Mouse (Mus musculus) gastrocnemius, adult 8-10 months (tissue): ENCODE results near the gene Ntan1. TPM values are rescaled to one million over a fixed set of nuclear protein-coding genes. Genes with fewer than 3 reads are reported as not detected.
"Not testable (repeated sequence)": the region's sequence is repeated elsewhere in the genome, so short reads cannot be mapped to it uniquely, and the experiment has no call there.

Experiments used
- DNase-seq, 2 experiments: peaks; one replicate each; pipeline ENCODE4 v3.0.0; 2022; ENCODE audit warnings: low spot score in 2 of 2
- microRNA-seq: library from miRNA; unstranded; fragments of <30 nt; microRNA quantifications from one replicate; pipeline ENCODE4 v1.2.0, GENCODE M21; 2022
- total RNA-seq, 4 experiments: library from RNA; stranded (reverse); gene quantifications; 2 replicates each; pipeline ENCODE4 v1.2.4; 2022

The Ntan1 gene
- total RNA-seq, 4 experiments from 2014 or later: 39.9 to 45.9 (median 44.7) TPM

- DNase-seq: no peak
Measured at GRCm38 (mm10) chr16:13831606-13832005, 13.0 kb downstream of the Ntan1 start.

GRCm38 (mm10) chr16:13834382-13834781 is 15.7 kb downstream of the Ntan1 start:
- no peak for DNase-seq

- no peak for DNase-seq
Measured at GRCm38 (mm10) chr16:13840056-13840455, 21.4 kb downstream of the Ntan1 start.

- DNase-seq: no peak
Measured at GRCm38 (mm10) chr16:13840956-13841355, 22.3 kb downstream of the Ntan1 start.

GRCm38 (mm10) chr16:13845031-13845430 is 26.4 kb downstream of the Ntan1 start:
- no peak for DNase-seq

GRCm38 (mm10) chr16:13846675-13847074 is 28.0 kb downstream of the Ntan1 start:
- no peak for DNase-seq

- no peak for DNase-seq
Measured at GRCm38 (mm10) chr16:13848310-13848709, 29.7 kb downstream of the Ntan1 start.

- no peak for DNase-seq
Measured at GRCm38 (mm10) chr16:13851446-13851845, 32.8 kb downstream of the Ntan1 start.

GRCm38 (mm10) chr16:13853886-13854285 is 35.2 kb downstream of the Ntan1 start:
- DNase-seq: no peak

GRCm38 (mm10) chr16:13866076-13866475 is 47.4 kb downstream of the Ntan1 start:
- DNase-seq: no peak

- DNase-seq: no peak
Measured at GRCm38 (mm10) chr16:13866616-13867015, 48.0 kb downstream of the Ntan1 start.

GRCm38 (mm10) chr16:13867406-13867805 is 48.8 kb downstream of the Ntan1 start:
- not testable (repeated sequence) for DNase-seq

- no peak for DNase-seq
Measured at GRCm38 (mm10) chr16:13867910-13868514, 49.4 kb downstream of the Ntan1 start.

GRCm38 (mm10) chr16:13875483-13875882 is 56.8 kb downstream of the Ntan1 start:
- no peak for DNase-seq

GRCm38 (mm10) chr16:13883094-13883774 is 64.6 kb downstream of the Ntan1 start:
- DNase-seq: no peak

Small RNA genes lying within 50 kb of the gene (microRNA-seq; reads per million reads assigned to microRNA genes)
- gene Gm27734: not detected

Other genes starting within 250 kb of the Ntan1 start
- 1 to 10 TPM; 5.5 to 7.6 (median 6.3) TPM for gene Parn, start 150.7 kb upstream of the Ntan1 start, total RNA-seq
- gene Bfar, start 147.0 kb upstream of the Ntan1 start, total RNA-seq: 10 to 100 TPM; 30.8 to 34.9 (median 34.5) TPM
- 1 to 10 TPM; 1.5 to 2.9 (median 1.9) TPM for gene 3110001I22Rik, start 146.9 kb upstream of the Ntan1 start, total RNA-seq
- not detected for gene Pla2g10, start 87.9 kb upstream of the Ntan1 start, total RNA-seq
- gene Rrn3, start 38.1 kb upstream of the Ntan1 start, total RNA-seq: 10 to 100 TPM; 35.0 to 39.0 (median 37.4) TPM
- 10 to 100 TPM; 48.2 to 53.4 (median 50.5) TPM for gene Pdxdc1, start 84.3 kb downstream of the Ntan1 start, total RNA-seq
- 1 to 10 TPM in 1 of 4 experiments, under 1 TPM in 3; 0.36 to 1.3 (median 0.97) TPM for gene Mpv17l, start 84.3 kb downstream of the Ntan1 start, total RNA-seq
- gene 2900011O08Rik, start 167.8 kb downstream of the Ntan1 start, total RNA-seq: under 1 TPM in 1 of 4 experiments, not detected in 3; 0.17 TPM
- gene Ifitm7, start 168.0 kb downstream of the Ntan1 start, total RNA-seq: not detected